Mouse (Mus musculus) heart, embryonic 14.5 days (tissue): Measurements from ENCODE around the gene Lcmt1. TPM values are rescaled to one million over a fixed set of nuclear protein-coding genes. Genes with fewer than 3 reads are reported as not detected.
A peak's percentile ranks its signal among the peaks of the same experiment; 100 is the strongest.

Experiments
- ATAC-seq: fragments of 200-750 bp; cut with Nextera tagmentation; 2 replicates; pipeline ENCODE4 v1.8.0; 2017; ENCODE audit warnings: low read depth, moderate TSS enrichment; ENCODE audit not compliant: insufficient number of reproducible peaks, insufficient read depth, low FRiP score
- H3K27ac ChIP-seq, 2 experiments: fragments of 200-500 bp in 1 of 2; fragments of 300-500 bp in 1 of 2; sonication (generic) in 1 of 2; replicated peaks in 1 of 2; 2 replicates each; pipeline ENCODE4 v1.5.1; 2012 to 2014; ENCODE audit warnings: low read depth in 2 of 2, low read length in 2 of 2, control low read depth in 1 of 2, mild to moderate bottlenecking in 1 of 2, mixed read lengths in 1 of 2; ENCODE audit not compliant: control insufficient read depth in 1 of 2, insufficient read depth in 1 of 2
- H3K27me3 ChIP-seq: fragments of 300-500 bp; sonication (generic); 2 replicates; pipeline ENCODE4 v1.6.1; 2014; ENCODE audit warnings: mild to moderate bottlenecking, low read length, control low read depth; ENCODE audit not compliant: control insufficient read depth, insufficient read depth
- H3K36me3 ChIP-seq: fragments of 300-500 bp; sonication (generic); 2 replicates; pipeline ENCODE4 v1.6.1; 2014; ENCODE audit warnings: mild to moderate bottlenecking, control low read depth, low read length, mixed read lengths; ENCODE audit not compliant: control insufficient read depth, insufficient read depth
- H3K4me1 ChIP-seq, 2 experiments: fragments of 200-500 bp in 1 of 2; fragments of 300-500 bp in 1 of 2; sonication (generic) in 1 of 2; 2 replicates each; pipeline ENCODE4 v1.6.1; 2012 to 2014; ENCODE audit warnings: low read length in 2 of 2, control low read depth in 1 of 2, mixed read lengths in 1 of 2; ENCODE audit not compliant: control insufficient read depth in 2 of 2, insufficient read depth in 2 of 2
- H3K4me2 ChIP-seq: fragments of 300-500 bp; sonication (generic); 2 replicates; pipeline ENCODE4 v1.6.1; 2014; ENCODE audit warnings: mild to moderate bottlenecking, low read length
- H3K4me3 ChIP-seq, 2 experiments: fragments of 200-500 bp in 1 of 2; fragments of 300-500 bp in 1 of 2; sonication (generic) in 1 of 2; 2 replicates each; pipeline ENCODE4 v1.5.1; 2012 to 2014; ENCODE audit warnings: low read length in 2 of 2, mild to moderate bottlenecking in 2 of 2, control low read depth in 1 of 2, low read depth in 1 of 2, moderate library complexity in 1 of 2; ENCODE audit not compliant: control insufficient read depth in 1 of 2, insufficient read depth in 1 of 2
- H3K9ac ChIP-seq: fragments of 300-500 bp; sonication (generic); 2 replicates; pipeline ENCODE4 v1.6.1; 2014; ENCODE audit warnings: mild to moderate bottlenecking, low read length
- H3K9me3 ChIP-seq: fragments of 300-500 bp; sonication (generic); 2 replicates; pipeline ENCODE4 v1.6.1; 2016; ENCODE audit warnings: low read length, control low read depth; ENCODE audit not compliant: control insufficient read depth
- WGBS: fragments of 180-500 bp; shearing (Covaris S2); extraction: QIAGEN DNeasy Blood & Tissue Kit; methylation state at CpG from one replicate; pipeline ENCODE4 v1.1.7; 2014; 5-methylcytosine and 5-hydroxymethylcytosine counted together
- polyA plus RNA-seq: library from polyadenylated mRNA; unstranded; fragments of >200 nt; fragmentation: Nextera tagmentation; extraction: Ambion mirVana; gene quantifications from 2 replicates; pipeline ENCODE4 v1.2.1, GENCODE M21; 2014

The Lcmt1 gene
- polyA plus RNA-seq, 1 experiment from 2014 or later = 39.6 TPM

DNA sequence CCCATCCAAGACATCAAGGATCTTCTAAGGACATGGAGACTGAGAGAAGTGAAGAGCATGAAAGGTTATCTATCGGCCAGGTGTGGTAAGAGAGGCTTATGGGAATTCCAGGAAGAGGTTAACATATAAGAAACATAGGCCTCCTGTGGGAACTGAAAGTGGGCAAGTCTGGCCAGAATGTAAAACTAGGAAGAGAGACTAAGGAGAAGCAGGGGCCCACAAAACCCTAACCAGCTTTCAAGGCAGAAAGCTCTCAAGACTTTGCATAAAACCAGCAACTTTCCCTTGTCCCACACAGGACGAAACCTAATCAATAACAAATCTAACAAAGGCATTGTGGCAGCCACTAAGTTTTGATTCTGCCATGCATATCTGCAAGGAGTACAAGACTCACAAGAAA is 1.4 kb upstream of the Lcmt1 start:
- no peaks in the 10 kb centered on the region for H3K27me3 ChIP-seq
- peak overlapping the region; percentile 92 for H3K4me2 ChIP-seq
- WGBS = 62% methylated on average over 2 of the region's 2 CpGs
- no peak for ATAC-seq
- peaks cover 11 to 44% of the 10 kb centered on the region in 2 experiments for H3K4me1 ChIP-seq
- H3K27ac ChIP-seq = no peak overlapping the region
- H3K36me3 ChIP-seq = peaks cover 5% of the 10 kb centered on the region; the same call in 1 of the 2 replicates
- H3K9me3 ChIP-seq = no peaks in the 10 kb centered on the region
- H3K9ac ChIP-seq = peak overlapping the region; percentile 96
- H3K4me3 ChIP-seq = peak overlapping the region in 1 of 2 experiments; percentile 87; a peak in 1 of 4 replicates

DNA sequence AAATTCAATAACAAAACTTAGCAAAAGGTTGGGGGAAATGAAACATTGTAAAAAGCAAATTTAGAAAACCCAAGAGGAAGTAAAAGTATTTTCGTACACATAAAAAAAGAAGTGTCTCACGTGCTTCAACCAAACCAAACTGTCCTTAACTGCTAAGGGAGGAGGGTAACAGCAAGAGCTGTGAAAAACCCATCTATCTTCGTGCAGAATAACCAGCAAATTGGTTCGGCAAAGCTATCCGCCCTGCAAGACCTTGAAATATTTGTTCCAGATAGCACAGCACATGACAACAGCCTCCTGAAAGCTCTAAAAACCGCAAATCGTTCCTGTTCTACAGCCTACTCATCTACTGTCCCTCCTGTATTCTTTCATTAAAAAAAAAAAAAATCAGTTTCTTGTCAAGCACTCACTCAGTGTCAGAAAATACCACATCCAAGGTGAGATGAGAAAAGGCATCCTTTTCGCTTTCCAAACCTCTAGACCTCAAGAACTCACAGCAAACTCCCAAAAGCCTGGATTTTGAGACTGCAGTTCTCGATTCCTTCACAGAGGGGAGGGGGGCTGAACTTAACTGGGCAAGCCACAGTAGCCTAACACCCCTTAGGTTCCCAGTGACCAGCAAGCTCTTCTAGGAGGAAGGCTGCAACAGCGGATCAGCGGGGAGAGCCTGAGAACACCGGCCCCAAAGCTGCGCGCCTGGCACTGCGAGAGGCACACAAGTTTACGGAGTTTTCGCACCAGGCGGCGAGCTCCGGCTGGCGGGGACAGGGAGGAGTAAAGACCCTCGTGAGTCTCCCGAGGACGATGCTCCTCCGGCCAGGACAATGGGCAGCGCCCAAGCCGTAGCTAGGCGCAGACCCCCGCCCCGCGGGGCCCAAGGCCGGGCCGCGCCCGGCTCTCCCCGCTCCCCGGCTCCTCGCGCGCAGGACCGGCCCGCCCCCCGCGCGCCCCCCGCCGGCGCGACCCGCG is 522 bp upstream of the Lcmt1 start:
- Histone ChIP-seq H3K9ac (peak overlapping the region; percentile 96), H3K4me2 (peak overlapping the region; percentile 92), H3K27me3 (no peaks in the 10 kb centered on the region), H3K36me3 (peaks cover 5% of the 10 kb centered on the region; the same call in 1 of the 2 replicates), H3K4me1 (peaks cover 11 to 44% of the 10 kb centered on the region in 2 experiments), H3K4me3 (peak overlapping the region; percentile 64 to 87), H3K27ac (peak overlapping the region; percentile 38 to 87), H3K9me3 (no peaks in the 10 kb centered on the region)
- peak; percentile 37; the same call in 1 of the 2 replicates for ATAC-seq
- 2% methylated on average over 32 of the region's 51 CpGs for WGBS

DNA sequence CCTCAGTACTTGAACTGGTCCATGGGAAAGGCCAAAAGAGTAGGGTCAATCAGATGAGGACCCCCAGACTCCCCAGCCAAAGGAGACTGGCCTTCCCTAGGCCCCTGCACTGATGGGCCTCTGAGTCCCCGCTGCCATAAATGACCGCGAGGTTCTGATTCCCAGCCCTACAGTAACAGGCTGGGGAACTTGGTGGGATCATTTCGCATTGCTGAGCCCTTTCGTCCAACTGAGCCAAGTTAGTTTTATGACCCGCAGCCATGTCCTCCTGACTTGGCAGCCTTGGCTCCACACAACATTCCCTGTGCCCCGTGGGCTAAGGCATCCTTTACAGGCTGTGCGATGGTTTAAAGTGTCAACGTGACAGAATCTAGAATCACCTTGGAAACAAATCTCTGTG is 1.1 kb downstream of the Lcmt1 start:
- H3K9ac ChIP-seq = peak overlapping the region; percentile 96
- WGBS = 46% methylated on average over 9 of the region's 9 CpGs
- H3K36me3 ChIP-seq = peaks cover 5% of the 10 kb centered on the region; the same call in 1 of the 2 replicates
- H3K27ac ChIP-seq = peak overlapping the region; percentile 30 to 87; a peak in 3 of 4 replicates
- H3K27me3 ChIP-seq = no peaks in the 10 kb centered on the region
- H3K4me1 ChIP-seq = peaks cover 11 to 37% of the 10 kb centered on the region in 2 experiments
- H3K4me3 ChIP-seq = peak overlapping the region; percentile 64 to 87
- no peaks in the 10 kb centered on the region for H3K9me3 ChIP-seq
- no peak for ATAC-seq
- H3K4me2 ChIP-seq = peak overlapping the region; percentile 92

DNA sequence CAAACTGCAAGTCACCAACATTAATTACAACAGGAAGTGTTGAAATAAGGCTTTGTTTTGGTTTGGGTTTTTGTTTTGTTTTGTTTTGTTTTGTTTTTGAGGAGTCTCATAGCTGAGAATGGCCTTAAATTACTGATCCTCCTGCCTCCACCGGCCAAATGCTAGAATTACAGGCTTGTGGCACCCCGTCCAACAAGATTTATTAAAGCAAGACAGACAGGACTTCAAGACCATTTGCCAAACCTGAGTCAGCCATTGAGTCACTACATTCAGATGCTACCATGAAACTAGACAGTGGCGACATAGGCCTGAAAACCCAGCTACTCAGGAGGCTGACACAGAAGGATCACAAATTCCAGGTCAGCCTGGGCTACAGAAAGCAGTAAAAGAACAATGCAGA is 1.9 kb downstream of the Lcmt1 start:
- Histone ChIP-seq H3K4me2 (no peak overlapping the region), H3K27ac (no peak overlapping the region), H3K4me3 (no peak overlapping the region), H3K27me3 (no peaks in the 10 kb centered on the region), H3K4me1 (peaks cover 9 to 29% of the 10 kb centered on the region in 2 experiments), H3K9ac (no peak overlapping the region), H3K9me3 (no peaks in the 10 kb centered on the region), H3K36me3 (peaks cover 5% of the 10 kb centered on the region; the same call in 1 of the 2 replicates)
- WGBS = 69% methylated on average over 3 of the region's 3 CpGs
- ATAC-seq = no peak

DNA sequence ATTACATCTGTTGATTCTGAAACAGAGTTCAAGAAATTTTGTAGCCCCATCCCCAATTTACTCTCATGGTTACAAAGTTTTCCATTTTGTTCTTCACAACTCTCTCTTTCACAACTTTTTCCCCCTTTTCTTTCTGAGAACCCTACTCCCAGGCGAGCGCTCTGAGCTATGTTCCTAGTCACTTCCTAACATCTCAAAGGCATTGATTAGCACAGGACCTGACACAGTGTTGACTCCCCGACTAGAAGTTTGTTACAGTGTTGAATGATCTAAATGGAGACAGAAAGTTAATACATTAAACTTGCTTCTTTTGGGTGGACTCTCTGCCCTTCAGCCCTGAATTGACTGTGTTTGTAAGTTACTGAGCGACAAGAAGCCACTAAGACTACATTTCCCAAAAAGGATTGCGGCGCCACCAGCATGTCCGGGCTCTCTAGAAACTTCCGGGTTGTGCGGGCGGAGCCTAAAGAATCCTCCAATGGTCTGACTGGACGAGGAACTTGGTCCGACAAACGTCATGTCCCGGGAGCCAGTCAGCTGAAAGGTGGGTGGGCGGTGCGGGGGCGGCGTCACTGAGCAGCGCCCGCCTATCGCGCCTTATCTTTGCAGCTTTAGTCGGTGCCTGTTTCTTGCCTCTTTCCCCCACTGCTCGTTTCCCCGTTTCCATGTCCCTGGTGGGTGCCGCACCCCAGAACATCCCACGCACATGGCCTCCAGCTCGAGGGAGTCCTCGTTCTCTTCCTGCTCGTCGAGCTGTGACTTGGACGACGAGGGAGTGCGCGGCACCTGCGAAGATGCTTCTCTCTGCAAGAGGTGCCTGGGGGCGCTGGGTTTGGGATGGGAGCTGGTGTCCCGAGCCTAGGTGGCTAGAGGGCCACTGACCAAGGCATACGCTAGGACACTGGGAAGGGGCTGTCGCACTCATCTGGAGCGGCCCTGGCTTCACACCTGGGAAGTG is 8.1 kb downstream of the Lcmt1 start:
- Histone ChIP-seq H3K9ac (peak overlapping the region; percentile 78), H3K27me3 (no peaks in the 10 kb centered on the region), H3K4me3 (peak overlapping the region; percentile 68 to 70), H3K27ac (peak overlapping the region in 1 of 2 experiments; percentile 20; a peak in 1 of 4 replicates), H3K36me3 (no peaks in the 10 kb centered on the region), H3K9me3 (no peaks in the 10 kb centered on the region), H3K4me1 (peaks cover 0 to 9% of the 10 kb centered on the region in 2 experiments; a peak in 2 of 4 replicates), H3K4me2 (peak overlapping the region; percentile 86)
- ATAC-seq = peak; percentile 98
- 3% methylated on average over 41 of the region's 41 CpGs for WGBS

DNA sequence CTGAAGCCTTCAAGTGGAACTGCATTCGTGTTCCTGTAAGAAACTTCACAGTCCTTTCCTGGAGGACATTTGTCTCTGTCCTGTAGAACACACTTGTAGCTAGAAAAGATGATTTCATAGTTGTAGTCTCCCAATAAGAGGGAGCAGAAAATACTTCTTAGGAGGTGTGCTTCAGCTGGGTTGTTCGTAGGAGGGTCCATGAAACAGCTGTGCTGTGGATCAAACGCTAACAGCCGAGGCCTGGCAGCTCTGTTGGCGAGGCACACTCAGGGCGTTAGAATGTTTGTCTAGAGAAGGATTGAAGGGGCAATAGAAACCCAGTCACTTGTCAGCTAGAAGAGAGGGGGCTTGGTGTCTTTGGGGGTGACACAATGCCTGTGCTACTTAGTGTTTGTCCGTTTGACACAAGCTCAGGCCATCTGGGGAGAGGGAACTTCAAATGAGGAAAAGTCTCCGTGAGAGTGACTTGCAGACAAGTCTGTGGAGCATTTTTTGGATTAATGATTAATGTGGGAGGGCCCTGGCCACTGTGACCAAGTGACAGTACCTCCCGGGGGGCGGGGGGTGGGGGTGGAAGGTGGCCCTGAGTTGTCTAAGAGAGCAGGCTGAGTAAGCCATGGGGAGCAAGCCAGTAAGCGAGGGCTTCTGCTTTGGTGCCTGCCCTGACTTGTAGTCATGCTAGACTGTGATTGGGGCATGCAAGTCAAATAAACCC is 16.3 kb downstream of the Lcmt1 start:
- Histone ChIP-seq H3K4me1 (peaks cover 0 to 4% of the 10 kb centered on the region in 2 experiments), H3K27ac (no peak overlapping the region), H3K4me3 (no peak overlapping the region), H3K4me2 (no peak overlapping the region), H3K36me3 (peaks cover 13% of the 10 kb centered on the region), H3K9me3 (no peaks in the 10 kb centered on the region), H3K9ac (no peak overlapping the region), H3K27me3 (no peaks in the 10 kb centered on the region)
- WGBS = 64% methylated on average over 11 of the region's 11 CpGs
- ATAC-seq = no peak; the same call in 1 of the 2 replicates
